Mouse (Mus musculus): Measurements from ENCODE around the gene Trmt1.

Trmt1 gene

DNA sequence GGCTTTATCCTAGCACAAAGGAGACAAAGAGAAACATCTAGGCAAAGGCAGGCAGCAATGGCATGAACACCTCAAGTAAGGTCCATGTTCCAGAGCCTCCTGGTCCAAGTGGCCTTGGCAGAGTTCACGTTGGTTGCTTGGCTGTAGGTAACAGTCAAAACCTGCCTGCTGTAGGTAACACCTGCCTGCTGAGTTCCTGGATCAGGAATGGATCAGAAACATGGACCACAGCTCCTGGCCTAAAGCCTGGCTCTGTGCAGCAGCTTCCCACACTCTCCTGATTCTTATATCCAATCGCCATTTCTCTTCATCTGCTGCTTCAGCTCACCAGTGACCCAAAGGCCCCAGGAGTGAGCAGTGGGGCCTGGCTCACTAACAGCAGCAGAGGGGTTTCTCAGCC, 48.6 kb downstream of the Trmt1 start:
- DNase-seq = no peak

DNA sequence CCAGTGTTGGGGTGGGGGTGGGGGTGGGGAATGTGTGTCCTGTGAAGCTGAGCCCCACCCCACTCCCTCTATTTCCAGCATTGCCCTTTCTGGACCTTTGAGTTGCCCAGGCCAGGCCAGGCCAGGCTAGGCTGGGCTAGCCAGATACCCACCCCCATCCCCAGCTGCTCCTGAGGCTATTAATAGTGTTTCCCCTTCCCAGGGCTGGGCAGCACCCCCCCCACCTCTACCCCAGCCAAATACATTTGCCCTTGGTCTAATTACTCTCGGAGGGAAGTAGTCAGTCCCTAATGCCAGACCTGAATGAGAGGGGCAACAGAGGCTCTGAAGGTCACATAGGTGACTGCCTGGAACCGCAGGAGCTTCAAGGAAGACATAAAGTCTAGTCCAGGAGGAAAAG, 49.5 kb downstream of the Trmt1 start:
- DNase-seq = no peak

DNA sequence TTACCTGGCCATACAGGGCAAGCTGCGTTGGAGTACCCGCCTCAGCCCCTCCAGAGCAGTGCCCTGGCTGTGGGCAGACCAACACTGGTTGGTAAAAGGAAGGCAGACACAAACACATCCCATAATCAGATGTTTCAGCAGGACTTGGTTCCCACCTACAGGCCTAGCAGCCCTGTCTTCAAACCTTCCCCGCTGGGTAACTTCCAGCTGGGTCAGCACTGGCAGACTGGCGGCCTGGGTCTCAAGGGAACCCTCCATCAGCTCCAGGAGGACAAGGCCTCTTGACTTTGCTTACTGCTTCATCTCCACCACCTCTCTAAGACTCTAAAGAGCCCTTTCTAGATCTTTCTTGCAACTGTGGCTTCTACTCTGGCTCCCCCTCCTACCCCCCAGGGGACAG, 50.4 kb downstream of the Trmt1 start:
- no peak for DNase-seq

DNA sequence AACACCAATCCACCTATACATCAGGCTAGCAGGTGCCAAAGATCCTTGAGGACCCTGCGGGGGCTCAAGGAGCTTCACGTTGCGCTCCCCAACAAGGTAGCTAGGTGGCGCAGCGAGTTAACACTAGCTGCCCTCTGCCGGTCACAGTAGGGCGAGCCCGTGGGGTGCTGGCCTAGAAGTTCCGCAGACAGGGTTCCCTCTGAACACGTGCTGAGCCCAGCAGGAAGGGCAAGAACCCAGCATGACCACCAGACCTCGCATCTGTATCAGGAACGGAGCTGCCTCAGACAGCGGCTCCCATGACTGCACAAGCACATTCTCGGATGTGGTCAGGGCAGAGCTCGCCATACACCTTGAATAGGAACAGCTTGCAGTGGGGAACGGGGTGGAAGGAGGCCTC, 51.5 kb downstream of the Trmt1 start:
- peak; percentile 74 for DNase-seq

DNA sequence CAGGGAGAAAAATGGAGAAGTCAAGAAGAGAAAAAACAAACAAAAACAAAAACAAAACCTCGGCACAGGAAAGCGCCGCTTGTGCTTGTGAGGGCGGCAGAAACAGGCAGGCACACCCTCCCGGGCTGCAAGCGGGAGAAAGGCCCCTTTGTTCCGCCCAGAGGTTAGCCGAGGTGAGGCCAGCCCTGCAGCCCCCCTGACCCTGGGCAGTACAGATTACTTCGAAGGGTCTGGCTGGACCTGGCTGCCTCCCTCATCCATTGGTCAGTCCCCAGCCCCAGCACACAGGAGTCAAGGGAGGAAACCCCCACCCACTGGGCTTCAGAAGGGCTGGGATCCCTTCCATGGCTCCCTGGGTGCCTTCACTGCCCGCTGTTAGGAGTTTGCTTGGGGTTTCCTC, 52.2 kb downstream of the Trmt1 start:
- DNase-seq = no peak

DNA sequence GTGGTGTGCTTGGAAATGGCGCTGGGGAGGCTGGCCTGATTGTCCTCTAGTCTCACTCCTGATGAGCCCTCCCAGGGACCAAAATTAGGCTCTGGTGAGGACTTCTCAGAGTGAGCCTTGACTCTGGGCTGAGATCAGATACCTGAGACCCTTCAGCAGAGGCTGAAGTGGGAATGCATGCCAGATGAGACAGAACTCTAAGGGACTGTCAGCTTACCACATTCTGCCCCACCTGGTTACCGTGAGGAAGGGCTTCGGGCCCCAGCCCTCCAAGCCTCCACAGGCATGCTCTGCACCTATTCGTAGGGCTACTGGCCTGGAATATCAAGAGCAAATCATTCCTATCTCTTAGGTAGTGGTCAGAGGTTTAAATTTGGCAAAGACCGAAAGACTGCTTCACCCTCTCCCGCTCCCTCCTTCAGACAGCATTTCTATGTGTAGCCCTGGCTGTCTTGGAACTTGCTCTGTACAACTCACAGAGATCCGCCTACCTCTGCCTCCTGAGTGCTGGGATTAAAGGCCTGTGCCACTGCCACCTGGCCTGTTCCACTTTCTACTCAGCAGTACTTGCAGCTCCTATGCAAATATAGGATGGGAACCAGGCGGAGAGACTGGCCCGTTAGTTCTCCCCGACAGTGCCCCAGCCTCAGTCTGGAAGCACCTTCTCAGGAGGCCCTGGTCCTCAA, 52.8 kb downstream of the Trmt1 start:
- DNase-seq = no peak

DNA sequence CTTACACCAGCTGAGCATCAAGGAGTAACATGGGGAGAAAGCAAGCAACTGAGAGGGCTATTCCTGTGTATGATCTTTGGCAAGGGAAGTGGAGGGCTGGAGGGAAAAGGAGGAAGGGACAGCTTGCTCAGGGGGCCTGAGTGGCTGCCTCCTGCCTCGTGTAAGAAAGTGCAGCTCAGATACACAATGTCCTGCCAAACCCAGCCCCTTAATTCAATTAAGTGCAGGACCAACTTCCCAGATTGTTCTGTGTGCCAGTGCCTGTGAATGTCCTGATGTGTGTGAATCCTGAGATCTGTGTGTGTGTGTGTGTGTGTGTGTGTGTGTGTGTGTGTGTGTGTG, 53.3 kb downstream of the Trmt1 start:
- no peak for DNase-seq

DNA sequence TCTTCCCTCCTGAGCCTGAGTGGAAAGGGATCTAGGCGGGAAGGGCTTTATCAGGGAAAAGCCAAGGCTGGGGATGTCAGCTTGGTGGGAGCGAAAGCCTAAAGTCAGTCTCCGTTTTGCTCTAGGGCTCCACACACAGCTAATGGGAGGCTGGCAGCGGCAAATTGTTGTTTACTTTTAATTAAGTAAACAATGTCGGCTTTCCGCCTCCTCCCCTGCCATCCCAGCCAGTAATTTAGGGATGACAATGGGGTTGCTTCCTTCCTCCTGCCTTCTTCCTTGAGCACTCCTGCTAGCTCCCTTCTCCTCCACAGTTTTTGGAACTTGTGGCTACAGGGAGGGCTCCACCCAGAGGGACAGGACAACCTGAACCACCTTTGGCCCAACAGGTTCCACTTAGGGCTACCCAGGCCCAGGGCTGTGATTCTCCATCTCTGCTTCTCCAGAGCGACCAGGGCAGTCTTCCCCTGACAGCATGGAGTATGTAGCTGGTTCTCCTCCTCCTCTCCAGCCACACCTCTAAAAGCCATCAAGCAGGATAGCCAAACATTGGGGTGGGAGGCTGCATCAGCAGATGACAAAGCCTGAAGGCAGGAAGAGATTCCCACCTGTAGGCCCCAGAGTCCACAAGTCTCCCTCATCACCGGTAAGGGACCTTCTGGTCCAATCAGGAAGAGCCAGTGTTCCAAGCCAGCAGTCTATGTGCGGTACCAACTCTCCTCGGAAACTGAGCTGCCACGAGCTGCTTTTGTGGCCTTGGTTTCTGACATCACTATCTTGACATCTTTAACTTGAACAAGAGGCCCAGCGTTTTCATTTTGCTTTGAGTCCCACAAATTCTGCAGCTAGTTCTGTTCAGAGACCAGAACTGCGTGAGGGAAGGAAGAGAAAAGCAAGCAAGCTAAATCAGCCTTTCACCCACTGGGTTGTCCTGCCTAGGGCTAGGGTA, 55.1 kb downstream of the Trmt1 start:
- DNase-seq = no peak

DNA sequence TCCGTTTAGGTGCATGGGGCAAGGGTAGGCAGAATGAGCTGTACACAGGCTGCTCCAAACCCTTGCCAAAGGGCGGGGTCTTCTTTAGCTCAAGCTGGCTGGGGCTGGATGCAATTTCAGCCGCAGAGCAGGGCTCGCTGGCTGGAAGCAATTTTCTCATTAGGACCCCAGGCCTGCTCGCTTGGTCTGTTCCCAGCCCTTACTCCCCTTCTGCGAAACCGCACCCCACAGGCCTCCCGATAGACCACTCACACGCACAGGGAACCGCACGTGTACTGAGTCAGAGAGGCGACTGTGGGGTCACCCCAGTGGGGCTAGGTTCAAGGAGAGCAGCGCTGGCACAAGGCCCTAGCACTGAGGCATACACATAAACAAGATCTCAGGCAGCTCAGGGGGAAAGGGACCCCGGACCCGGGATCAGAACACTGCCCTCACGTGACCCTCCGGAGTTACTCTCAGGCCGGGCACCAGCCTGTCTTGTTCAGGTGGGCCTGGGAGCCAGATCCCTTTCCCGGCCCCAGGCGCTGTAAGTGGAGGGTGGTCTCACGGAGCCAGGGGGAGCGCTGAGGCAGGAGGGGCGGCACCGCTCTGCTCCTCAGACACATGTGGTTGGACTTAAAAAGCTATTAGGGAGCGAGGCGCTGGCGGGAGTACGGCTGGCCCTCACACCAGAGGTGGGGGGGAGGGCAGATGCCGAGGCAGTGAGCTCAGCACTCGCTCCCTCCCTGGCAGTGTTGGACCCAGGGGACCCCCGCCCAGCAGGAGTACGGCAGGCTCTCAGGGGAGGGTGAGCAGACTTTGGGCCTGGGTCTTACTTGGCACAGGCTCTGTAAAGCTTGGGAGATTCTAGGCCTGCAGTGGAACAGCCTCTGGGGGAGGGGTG, 56.3 kb downstream of the Trmt1 start:
- DNase-seq = no peak

DNA sequence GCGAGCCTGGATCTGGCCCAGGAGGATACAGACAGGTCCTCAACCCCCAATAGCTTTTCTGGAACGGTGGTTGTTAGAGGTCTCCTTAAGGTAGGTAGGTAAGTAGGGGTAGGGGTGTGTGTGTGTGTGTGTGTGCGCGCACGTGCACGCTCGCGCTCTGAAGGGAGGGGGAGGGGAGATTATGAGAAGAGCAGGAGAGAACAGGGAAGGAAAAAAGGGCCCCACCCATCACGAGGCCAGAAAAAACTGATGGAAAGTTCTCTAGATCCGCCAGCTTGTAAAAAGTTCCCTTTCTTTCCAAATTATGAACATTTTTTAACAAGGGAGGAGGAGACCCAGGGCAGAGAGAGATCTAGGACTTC, 56.9 kb downstream of the Trmt1 start:
- no peak for DNase-seq

DNA sequence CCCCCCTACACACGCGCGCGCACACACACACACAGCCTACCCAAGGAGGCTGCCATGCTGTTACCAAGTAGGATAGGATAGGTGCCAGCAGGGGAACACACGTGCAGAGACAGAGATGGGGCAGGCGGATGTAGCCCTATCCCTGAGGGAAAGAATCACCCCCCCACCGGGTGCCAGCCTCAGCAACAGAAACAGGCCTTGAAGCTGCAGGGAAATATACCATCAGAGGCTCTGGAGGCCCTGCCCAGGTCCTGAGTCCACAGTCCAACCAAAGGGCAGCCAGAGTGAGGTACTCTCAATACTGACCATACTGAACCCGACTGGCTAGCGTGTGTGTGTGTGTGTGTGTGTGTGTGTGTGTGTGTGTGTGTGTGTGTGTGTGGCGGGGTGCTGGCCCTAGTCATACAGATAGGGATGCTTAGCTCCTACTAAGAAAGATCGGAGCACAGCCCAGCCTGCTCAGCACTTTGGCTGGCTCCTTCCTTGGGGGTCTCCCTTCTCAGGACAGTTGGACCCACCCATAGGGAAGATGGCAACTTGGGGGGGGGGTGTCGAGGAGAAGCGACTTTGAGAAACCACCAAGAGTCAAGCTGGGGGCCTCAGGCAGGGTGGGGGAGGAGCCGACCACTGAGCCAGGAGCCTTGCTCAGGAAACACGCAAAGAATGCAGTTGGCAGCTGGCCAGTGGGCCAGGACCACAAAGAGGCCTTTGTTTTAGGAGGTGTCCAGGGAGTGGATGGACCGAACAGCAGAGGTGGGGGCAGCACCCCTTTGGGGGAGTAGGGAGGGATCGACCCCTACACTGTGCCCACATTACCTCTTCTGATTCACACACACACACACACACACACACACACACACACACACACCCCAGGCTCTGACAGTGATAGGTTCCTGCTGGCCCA, 57.7 kb downstream of the Trmt1 start:
- DNase-seq = no peak

DNA sequence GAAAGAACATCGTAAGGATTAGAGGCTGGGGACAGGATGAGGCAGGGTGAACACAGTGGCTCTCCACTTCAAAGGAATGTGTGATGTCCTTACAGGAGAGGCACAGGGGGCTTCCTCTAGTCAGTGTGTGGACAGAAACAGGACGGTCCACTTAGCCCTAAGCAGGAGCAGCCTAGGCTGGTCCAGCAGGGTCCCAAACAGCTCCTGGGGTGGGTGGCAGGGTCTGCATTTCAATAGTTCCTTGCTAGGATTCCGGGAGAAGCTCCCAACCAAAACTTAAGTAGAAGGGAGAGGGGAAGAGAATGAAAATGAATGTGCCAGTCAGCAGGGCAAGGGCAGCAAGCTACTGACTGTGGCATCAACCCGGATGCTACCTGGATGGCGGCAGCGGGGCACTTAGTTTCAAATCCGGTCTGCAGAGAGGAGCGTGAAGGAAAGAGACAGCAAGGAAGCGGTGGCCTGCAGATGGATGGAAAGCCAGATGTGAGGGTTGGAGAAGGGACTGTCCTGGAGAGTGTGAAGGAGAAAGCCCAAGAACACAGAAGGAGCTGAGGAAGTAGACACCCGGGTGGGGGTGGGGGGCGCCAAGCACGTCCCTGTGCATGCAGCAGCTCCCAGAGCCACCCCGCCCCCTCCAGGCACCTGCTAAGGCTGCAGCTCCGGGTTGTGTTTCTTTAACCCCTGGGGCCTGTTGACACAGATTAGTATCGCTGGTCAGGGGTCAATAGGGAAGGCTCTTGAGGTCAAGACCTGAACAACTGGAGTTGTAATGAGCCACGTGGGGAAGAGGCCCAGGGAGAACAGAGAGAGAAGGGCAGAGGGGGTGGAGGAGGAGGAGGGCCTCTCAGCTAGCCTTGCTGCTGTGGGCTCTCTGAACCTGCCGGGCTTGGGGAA, 59.2 kb downstream of the Trmt1 start:
- no peak for DNase-seq
